Mouse (Mus musculus) macrophage (primary cell): ENCODE measurements around the gene Zfyve27. TPM values are rescaled to one million over a fixed set of nuclear protein-coding genes. Genes with fewer than 3 reads are reported as not detected.

ENCODE experiments used
- H3K27ac ChIP-seq: fragments of 350-480 bp; formaldehyde crosslinking; 2 replicates; pipeline ENCODE4 v1.9.0; 2021
- H3K36me3 ChIP-seq: fragments of 350-480 bp; formaldehyde crosslinking; 2 replicates; pipeline ENCODE4 v1.9.0; 2021; ENCODE audit errors: inconsistent target
- H3K4me3 ChIP-seq: fragments of 350-480 bp; formaldehyde crosslinking; 2 replicates; pipeline ENCODE4 v1.9.0; 2021; ENCODE audit errors: inconsistent target
- H3K79me2 ChIP-seq: fragments of 350-480 bp; formaldehyde crosslinking; 2 replicates; pipeline ENCODE4 v1.9.0; 2021; ENCODE audit errors: inconsistent target
- WGBS: methylation state at CpG from one replicate; pipeline ENCODE4 v1.1.7; 2026; ENCODE audit warnings: inconsistent platforms; ENCODE audit not compliant: missing documents; 5-methylcytosine and 5-hydroxymethylcytosine counted together
- polyA plus RNA-seq: library from polyadenylated mRNA; stranded (reverse); fragments of 250-400 nt; gene quantifications from 3 replicates; pipeline ENCODE4 v1.2.4, GENCODE M21; 2018; ENCODE audit warnings: inconsistent platforms

Zfyve27 gene
- polyA plus RNA-seq, 1 experiment from 2014 or later: 10.8 TPM

DNA sequence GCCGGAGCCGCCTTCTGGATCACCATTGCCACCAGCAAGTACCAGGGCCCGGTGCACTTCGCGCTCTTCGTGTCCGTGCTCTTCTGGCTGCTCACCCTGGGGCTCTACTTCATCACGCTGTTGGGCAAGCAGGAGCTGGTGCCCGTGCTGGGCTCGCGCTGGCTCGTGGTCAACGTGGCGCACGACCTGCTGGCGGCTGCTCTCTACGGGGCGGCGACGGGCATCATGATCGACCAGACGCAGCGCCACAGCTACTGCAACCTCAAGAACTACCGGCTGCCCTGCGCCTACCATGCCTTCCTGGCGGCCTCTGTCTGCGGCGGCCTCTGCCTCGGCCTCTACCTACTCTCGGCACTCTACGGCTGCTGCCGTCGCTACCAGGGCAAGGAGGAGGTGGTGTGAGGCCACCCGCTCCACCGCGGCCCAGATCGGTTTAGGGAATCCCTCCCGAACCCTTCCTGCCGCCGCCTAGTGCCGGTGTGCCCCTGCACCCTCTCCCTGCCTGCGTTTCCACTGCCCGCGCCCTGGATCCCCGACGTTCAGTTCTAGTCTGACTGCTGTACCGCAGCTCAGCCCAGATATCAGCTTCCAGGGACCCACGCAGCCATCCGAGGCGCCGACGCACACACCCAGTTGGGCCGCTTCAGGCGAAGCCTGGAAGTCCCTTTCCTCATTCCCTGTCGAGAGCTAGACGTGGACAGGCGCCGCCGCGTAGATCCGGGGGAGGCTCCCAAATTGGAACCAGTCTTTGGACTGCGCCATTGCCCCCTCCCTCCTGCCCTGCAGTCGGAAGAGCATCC, 15.8 kb upstream of the Zfyve27 start:
- 7% methylated on average over 63 of the region's 63 CpGs for WGBS
- H3K36me3 ChIP-seq: no peaks in the 10 kb centered on the region
- peak overlapping the region; percentile 38 for H3K4me3 ChIP-seq
- H3K27ac ChIP-seq: 0 out of 2 replicates have a peak overlapping the region, but pooled peaks have one; percentile 21
- peaks cover 6% of the 10 kb centered on the region; the same call in 1 of the 2 replicates for H3K79me2 ChIP-seq

DNA sequence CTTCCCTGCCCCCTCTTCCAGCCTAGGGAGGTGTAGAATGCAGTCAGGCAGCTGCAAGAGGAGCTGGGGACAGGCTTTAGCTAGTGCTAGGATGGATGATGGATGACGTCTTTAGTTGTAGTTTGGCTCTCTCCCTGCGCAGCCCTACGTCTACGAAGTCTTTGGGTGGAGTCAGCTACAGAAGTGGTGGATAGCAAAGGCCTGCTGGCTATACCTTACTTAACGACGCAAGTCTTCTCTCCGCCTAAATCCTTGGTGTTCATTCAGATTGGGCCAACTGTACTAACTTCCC, 15.2 kb upstream of the Zfyve27 start:
- peaks cover 6% of the 10 kb centered on the region; the same call in 1 of the 2 replicates for H3K79me2 ChIP-seq
- 0 out of 2 replicates have a peak overlapping the region, but pooled peaks have one; percentile 21 for H3K27ac ChIP-seq
- H3K4me3 ChIP-seq: peak overlapping the region; percentile 38
- H3K36me3 ChIP-seq: no peaks in the 10 kb centered on the region
- 78% methylated on average over 7 of the region's 7 CpGs for WGBS

DNA sequence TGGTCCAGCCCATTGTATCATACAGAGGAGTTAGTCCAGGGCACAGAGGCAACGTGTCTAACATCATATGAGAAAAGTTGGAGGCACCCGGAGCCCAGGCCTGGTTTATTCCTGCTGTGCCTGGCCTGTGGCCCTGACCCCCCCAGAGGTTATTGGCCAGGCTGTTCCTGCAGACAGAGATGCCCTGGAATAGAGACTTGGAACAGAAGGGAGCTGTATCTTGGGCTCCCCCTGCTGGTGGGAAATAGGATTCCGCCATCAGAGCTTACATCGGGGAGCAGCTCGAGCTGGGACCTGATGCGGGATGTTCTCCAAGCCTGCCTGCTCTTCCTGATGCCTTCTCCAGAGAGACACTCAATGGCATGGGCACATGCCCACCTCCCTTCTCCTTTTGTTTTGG, 11.8 kb upstream of the Zfyve27 start:
- WGBS: 22% methylated on average over 6 of the region's 6 CpGs
- no peak overlapping the region for H3K27ac ChIP-seq
- H3K79me2 ChIP-seq: peaks cover 6% of the 10 kb centered on the region; the same call in 1 of the 2 replicates
- no peaks in the 10 kb centered on the region for H3K36me3 ChIP-seq
- no peak overlapping the region for H3K4me3 ChIP-seq

DNA sequence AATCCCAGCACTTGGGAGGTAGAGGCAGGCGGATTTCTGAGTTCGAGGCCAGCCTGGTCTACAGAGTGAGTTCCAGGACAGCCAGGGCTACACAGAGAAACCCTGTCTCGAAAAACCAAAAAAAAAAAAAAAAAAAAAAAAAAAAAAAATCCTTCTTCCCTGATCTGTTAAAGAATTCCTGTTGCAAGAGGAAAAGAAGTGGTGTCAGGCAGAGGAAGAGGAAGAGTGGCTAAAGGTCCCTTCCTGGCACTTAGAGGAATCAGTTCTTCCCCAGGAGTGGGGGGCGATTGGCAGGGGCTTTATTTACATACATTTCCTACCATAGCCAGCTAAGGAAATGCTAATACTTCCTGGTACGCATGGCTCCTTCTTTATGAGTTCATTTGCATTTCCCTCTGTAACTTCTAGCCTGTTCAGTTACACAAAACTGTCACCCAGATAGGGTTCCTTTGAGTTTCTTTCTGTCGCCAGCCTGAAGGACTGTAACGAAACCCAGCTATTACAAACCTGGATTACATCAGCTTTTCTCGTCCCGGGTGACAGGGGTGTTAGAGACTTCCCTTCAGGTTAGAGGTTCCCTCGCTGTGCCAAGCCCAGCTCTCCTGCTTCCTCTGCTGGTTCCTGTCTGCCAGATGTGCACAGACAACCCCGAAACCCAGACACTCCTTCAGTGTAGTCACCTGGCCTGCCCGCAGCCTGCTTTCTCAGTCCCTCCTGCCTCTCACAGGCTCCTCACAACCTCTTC, 6.1 kb upstream of the Zfyve27 start:
- Histone ChIP-seq H3K4me3 (no peak overlapping the region), H3K79me2 (no peaks in the 10 kb centered on the region), H3K36me3 (no peaks in the 10 kb centered on the region), H3K27ac (no peak overlapping the region)
- whole genome bisulfite sequencing: 21% methylated on average over 9 of the region's 12 CpGs

DNA sequence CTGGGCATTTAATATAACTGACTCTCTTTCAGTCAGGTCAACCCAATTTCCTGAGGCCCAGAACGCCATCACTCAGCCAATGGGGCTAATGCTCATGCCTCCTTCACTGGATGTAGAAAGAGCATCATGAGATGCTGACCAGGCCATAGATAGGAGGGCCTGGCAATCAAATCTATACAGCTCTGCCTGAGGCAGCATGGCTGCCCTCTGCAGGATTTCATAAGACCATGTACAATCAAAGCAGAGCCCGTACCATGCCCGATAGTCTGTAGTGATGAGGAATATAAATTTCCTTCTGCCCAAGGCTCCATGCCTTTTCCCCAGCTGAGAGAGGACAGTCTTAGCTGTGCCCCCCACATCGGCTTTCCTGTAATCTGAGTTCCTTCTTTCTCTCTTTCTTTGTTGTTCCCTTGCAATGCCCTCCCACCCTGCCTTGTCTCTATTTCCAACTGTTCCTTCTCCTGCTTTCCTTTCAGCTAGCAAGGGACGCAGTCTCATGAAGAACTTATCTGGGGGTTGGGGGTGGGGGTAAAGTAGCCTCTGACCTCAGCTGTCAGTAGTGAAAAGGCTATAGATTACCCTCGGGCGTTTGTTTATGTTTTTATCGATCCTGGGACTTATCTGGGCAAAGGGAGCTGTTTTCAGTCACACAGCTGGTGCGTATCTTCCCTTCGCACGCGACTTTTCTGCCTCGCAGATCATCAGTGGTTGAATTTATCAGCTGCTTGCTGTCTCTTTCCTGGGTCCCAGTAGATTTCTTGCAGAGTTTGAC, 5.3 kb upstream of the Zfyve27 start:
- 87% methylated on average over 13 of the region's 13 CpGs for WGBS
- H3K4me3 ChIP-seq: no peak overlapping the region
- no peaks in the 10 kb centered on the region for H3K79me2 ChIP-seq
- H3K36me3 ChIP-seq: no peaks in the 10 kb centered on the region
- no peak overlapping the region for H3K27ac ChIP-seq

DNA sequence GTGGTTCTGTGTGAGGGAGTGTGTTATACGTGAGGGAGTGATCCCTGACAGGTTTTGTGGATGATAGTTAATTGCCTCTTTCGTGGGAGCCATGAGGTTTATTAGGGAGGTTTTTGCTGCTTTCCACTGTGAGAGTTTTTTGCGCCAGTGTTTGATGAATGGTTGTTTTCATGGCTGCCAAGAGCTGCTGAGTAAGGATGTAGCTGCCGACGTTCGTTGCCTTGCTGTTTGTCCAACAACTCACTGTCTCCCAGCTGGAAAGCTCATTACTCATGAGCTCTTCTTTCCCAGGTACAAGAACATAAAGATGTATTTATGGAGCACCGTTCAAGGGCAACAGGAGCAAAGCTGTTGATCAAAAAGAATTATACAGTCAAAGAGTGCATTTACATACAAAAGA, 437 bp downstream of the Zfyve27 start:
- 77% methylated on average over 7 of the region's 7 CpGs for WGBS
- H3K79me2 ChIP-seq: no peaks in the 10 kb centered on the region
- no peak overlapping the region for H3K27ac ChIP-seq
- no peaks in the 10 kb centered on the region for H3K36me3 ChIP-seq
- H3K4me3 ChIP-seq: no peak overlapping the region

DNA sequence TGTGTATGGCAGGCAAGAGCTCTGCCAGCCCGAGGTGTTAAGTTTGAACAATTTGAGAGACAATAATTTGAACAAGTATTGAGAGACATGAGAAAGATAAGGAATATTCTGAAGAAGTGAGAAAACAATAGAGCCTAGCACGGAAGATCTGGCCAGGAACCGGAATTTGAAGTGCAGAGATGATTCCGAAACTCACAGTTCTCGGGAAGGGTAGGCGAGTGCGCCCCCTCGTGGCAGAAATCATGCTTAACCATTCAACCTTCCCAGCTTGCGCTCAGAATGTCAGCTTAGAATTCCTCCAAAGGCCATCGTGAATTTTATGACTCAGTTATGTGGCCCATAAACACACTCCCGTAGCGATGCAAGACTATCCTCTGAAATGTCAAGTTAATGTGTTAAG, 2.4 kb downstream of the Zfyve27 start:
- Histone ChIP-seq H3K36me3 (no peaks in the 10 kb centered on the region), H3K4me3 (no peak overlapping the region), H3K79me2 (peaks cover 5% of the 10 kb centered on the region), H3K27ac (no peak overlapping the region)
- WGBS: 3% methylated on average over 12 of the region's 12 CpGs

DNA sequence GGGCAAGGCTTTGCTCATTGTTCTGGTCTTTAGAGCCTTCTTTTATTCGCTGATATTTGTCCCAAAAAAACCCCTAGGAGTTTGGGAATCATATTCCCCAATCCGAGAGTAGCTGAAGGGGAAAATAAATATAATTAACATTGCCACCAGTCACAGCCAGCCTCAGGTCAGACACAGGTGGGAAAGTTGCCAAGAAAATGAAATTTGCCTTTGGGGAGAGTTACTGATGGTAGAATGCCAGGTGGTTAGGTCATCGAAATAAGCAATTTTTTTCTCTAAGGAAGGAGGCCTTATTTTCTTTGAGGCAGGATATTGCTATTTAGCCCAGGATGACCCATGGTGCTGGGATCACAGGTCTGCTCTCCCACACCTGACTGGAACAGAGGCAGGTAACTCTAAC, 3.0 kb downstream of the Zfyve27 start:
- peaks cover 11% of the 10 kb centered on the region for H3K79me2 ChIP-seq
- H3K27ac ChIP-seq: no peak overlapping the region
- H3K4me3 ChIP-seq: no peak overlapping the region
- no peaks in the 10 kb centered on the region for H3K36me3 ChIP-seq
- 59% methylated on average over 3 of the region's 3 CpGs for WGBS

DNA sequence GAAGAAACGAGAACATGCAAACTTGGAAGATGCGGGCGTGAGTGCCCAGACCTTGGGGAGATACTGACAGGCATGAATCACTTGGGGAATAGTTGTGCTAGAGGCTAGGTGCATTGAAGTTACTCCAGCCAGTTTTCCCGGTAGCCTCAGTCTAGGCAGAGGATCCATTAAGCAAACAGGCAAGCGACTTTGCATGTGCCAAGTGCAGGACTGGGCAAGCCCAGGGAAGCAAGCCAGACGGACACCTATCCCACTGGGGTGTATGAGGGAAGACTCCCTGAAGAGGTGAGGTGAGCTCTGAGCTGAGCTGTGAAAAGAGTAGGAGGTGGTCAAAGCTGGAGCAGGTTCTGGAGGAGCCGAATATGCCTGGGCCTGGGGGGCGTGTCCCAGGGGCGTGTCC, 3.7 kb downstream of the Zfyve27 start:
- no peaks in the 10 kb centered on the region for H3K36me3 ChIP-seq
- no peak overlapping the region for H3K4me3 ChIP-seq
- H3K79me2 ChIP-seq: peaks cover 18% of the 10 kb centered on the region
- H3K27ac ChIP-seq: no peak overlapping the region
- 93% methylated on average over 9 of the region's 9 CpGs for WGBS

DNA sequence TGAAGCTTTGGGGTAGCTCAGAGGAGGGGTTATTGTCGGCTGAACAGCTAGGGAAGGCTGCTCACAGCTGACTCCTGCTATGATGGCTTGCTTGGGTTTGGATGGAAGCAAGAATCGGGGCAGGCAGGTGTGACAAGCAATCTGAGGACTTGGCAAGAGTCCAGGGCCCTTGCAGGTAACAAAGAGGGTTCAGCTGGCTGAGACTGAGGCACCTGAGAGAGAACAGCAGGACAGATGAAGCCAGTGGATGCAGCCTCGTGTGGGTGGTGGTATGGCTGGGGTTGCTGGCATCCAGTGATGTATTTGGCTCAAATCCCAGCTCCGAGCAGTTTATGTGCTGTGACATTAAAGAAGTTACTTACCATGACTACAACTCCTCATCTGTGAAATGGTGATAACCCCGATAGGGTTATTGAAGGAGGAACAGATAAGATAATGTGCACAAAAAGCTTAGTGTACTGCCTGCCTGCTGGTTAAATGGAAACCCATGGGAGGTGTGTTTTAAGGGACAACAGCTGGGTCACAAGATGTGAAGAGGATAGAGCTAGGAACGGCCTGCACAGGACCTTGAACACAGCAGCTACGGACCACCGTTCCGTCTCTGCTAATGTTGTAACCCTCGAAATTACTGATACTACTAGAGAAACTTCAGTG, 5.7 kb downstream of the Zfyve27 start:
- WGBS: 84% methylated on average over 10 of the region's 10 CpGs
- Histone ChIP-seq H3K27ac (no peak overlapping the region), H3K4me3 (no peak overlapping the region), H3K79me2 (peaks cover 38% of the 10 kb centered on the region), H3K36me3 (no peaks in the 10 kb centered on the region)

DNA sequence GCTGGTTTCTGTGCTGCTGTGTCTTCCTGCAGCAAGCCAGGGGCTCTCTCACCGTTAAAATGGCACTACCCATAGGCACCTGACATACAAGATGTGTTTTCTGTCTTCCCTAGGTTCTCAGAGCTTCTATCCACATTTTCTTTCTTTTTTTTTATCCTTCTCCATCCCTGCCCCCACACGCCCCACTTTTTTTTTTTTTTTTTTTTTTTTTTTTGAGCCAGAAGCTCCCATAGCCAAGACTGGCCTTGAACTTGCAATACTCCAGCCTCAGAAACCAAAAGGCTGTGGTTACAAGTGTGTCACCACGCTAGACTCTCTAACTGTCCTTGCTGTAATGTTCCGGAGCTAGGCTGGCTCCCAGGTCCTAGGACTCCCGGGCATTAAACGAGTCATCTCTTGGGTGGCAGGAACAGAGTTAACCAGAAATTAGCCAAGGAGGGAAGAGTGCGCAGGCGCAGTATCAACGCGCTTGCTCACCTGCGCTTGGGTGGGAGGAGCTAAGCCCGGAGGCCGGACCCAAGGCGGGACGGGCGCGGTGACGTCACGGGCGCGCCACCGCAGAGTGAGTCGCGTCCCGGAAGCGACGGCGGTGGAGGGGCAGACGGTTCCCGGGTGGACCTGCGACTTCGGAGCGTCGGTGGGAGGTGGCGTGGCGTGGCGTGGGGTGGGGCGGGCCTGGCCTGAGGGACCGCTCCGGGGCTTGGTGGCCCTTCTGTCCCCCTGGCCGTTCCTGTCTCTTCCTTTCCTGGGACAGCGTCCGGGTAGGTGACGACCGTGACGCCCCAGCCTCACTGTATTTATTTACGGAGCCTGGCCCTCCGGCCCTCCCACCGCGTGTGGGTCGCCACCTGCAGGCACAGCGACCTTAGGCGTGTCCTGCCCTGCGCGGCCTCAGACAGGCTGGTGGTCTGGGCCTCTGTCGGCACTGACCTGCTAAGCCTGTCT, 6.5 kb downstream of the Zfyve27 start:
- peaks cover 46% of the 10 kb centered on the region for H3K79me2 ChIP-seq
- H3K4me3 ChIP-seq: peak overlapping the region; percentile 77
- 2% methylated on average over 55 of the region's 56 CpGs for WGBS
- no peaks in the 10 kb centered on the region for H3K36me3 ChIP-seq
- 0 out of 2 replicates have a peak overlapping the region, but pooled peaks have one; percentile 13 for H3K27ac ChIP-seq

DNA sequence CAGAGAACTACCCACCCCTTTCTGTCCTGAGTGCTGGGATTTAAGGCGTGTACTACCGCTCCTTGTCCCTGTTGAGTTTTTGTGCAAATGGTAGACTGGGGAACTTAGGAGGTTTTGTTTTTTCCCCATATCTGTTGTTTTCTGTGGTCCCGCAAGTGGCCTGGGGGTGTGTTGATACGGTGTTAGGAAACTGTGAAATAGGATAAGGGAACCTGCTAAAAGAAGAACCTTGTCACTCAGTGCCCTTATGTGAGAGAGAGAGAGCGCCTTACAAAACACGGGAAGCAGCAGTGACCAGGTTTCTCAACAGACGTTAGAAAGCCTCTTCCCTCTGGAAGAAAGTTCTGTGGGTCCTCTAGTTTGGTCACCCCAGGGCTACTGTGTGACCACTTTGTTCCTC, 13.1 kb downstream of the Zfyve27 start:
- no peak overlapping the region for H3K27ac ChIP-seq
- peaks cover 44% of the 10 kb centered on the region for H3K79me2 ChIP-seq
- H3K36me3 ChIP-seq: peaks cover 33% of the 10 kb centered on the region
- no peak overlapping the region for H3K4me3 ChIP-seq
- WGBS: 33% methylated on average over 7 of the region's 7 CpGs

DNA sequence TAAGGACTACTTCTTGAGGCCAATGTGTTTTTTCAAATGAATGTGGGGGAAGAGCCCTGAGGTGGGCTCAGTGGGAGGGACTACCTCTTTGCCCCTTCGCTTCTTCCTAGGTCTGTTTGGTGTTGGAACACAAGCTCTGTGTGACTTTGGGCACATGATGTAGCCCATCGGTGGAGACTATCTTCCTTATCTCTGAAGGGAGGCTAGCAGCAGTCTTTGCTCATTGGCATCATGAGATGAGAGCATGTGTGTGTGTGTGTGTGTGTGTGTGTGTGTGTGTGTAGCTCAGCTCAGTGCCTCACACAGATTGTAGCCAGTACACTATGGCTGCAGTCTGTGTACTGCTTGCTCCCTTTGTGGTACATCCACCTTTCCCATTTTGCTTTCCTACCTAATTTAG, 13.7 kb downstream of the Zfyve27 start:
- peaks cover 38% of the 10 kb centered on the region for H3K79me2 ChIP-seq
- H3K27ac ChIP-seq: no peak overlapping the region
- no peak overlapping the region for H3K4me3 ChIP-seq
- 49% methylated on average over 2 of the region's 2 CpGs for WGBS
- H3K36me3 ChIP-seq: peaks cover 39% of the 10 kb centered on the region
